Mouse (Mus musculus): ENCODE data around the gene Cdk14. TPM values are rescaled to one million over a fixed set of nuclear protein-coding genes. Genes with fewer than 3 reads are reported as not detected.
A peak's percentile ranks its signal among the peaks of the same experiment; 100 is the strongest.

Gene Cdk14
- polyA plus RNA-seq, 1 experiment from 2014 or later, result 34.3 TPM

DNA sequence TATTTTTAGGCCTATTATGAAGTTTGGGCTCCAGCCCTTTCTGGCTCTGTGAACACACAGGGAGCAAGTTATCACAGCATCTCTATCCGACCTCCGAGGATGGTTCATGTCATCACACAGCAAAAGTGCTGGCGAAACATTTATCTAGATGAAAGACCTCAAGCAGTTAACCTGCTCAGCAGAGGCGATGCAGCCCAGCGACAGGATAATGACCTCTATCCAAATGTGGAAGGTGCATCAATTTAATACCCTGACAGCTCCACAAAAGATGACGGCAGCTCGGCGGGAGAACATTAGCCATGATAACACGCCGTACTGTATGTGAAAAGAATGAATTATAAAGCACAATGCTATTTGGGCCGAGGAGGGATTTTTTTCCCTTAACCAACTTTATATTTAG, 586.2 kb downstream of the Cdk14 start:
- no peaks in the 10 kb centered on the region for H3K27me3 ChIP-seq
- ATAC-seq, result peak; percentile 38; the same call in 1 of the 2 replicates
- H3K27ac ChIP-seq, result peak overlapping the region; percentile 75
- 26% methylated on average over 11 of the region's 11 CpGs for WGBS
- no peaks in the 10 kb centered on the region for H3K9me3 ChIP-seq
- no peak overlapping the region for H3K4me3 ChIP-seq (replicated peaks)
- no peak overlapping the region for H3K9ac ChIP-seq (replicated peaks)
- no peaks in the 10 kb centered on the region for H3K36me3 ChIP-seq
- H3K4me2 ChIP-seq (replicated peaks), result no peak overlapping the region
- H3K4me1 ChIP-seq (replicated peaks), result peaks cover 25% of the 10 kb centered on the region

- ATAC-seq, result no peak
- no peak overlapping the region for H3K4me2 ChIP-seq (replicated peaks)
- WGBS, result 83% methylated on average over 2 of the region's 2 CpGs
- H3K36me3 ChIP-seq, result no peaks in the 10 kb centered on the region
- H3K4me1 ChIP-seq (replicated peaks), result peaks cover 8% of the 10 kb centered on the region
- H3K27me3 ChIP-seq, result no peaks in the 10 kb centered on the region
- no peak overlapping the region for H3K27ac ChIP-seq
- H3K9me3 ChIP-seq, result no peaks in the 10 kb centered on the region
- H3K4me3 ChIP-seq (replicated peaks), result no peak overlapping the region
- H3K9ac ChIP-seq (replicated peaks), result no peak overlapping the region
These were observed 593.2 kb downstream of the Cdk14 start for GRCm38 (mm10) chr5:4826886-4827285.

GRCm38 (mm10) chr5:4825951-4826350, 594.2 kb downstream of the Cdk14 start:
- H3K36me3 ChIP-seq, result no peaks in the 10 kb centered on the region
- H3K4me3 ChIP-seq (replicated peaks), result no peak overlapping the region
- ATAC-seq, result no peak
- no peak overlapping the region for H3K9ac ChIP-seq (replicated peaks)
- H3K27me3 ChIP-seq, result no peaks in the 10 kb centered on the region
- WGBS, result 78% methylated on average over 7 of the region's 7 CpGs
- H3K9me3 ChIP-seq, result no peaks in the 10 kb centered on the region
- no peak overlapping the region for H3K27ac ChIP-seq
- H3K4me2 ChIP-seq (replicated peaks), result no peak overlapping the region
- peaks cover 17% of the 10 kb centered on the region for H3K4me1 ChIP-seq (replicated peaks)

DNA sequence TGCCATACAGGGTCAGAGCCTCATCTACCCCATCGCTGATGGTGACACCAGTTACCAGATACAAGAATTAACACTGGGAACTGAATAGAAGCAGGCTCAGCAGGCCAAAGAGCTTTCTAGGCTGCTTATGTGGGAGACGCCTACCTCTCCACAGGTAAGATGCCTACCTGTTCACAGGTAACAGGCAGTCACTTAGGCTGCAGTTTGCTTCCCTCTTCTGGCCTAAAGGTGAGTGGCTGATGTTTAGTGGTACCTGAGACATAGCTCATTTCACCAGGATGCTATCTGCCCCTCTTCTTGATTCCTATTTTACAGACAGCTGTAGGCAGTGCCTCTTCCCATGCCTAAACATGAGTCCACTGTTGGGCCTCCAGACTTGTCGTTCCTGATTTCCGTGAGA, 595.0 kb downstream of the Cdk14 start:
- no peak overlapping the region for H3K4me2 ChIP-seq (replicated peaks)
- ATAC-seq, result no peak
- no peaks in the 10 kb centered on the region for H3K27me3 ChIP-seq

DNA sequence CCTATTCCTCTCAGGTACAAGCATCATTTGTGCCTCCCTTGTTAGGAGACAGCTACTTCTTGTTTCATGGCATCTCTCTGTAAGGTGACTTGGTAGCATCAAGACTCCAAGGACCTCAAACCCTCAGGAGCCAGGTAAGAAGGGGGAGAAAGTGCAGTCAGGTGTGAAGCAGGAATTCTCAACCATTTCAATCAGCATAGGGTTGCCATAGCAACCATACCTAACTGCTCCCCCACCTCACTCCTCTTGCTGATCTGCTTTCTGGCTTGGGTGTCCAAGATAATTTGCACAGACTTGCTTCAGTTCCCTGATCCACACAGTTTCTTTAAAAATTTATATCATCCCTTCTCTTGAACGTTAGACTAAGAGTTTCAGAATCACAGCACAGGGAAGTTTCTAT, 595.9 kb downstream of the Cdk14 start:
- Histone ChIP-seq H3K27me3 (no peaks in the 10 kb centered on the region), H3K4me2 (replicated peaks) (no peak overlapping the region), H3K4me1 (replicated peaks) (peaks cover 22% of the 10 kb centered on the region), H3K9me3 (no peaks in the 10 kb centered on the region), H3K4me3 (replicated peaks) (no peak overlapping the region), H3K9ac (replicated peaks) (no peak overlapping the region), H3K36me3 (no peaks in the 10 kb centered on the region), H3K27ac (no peak overlapping the region)
- ATAC-seq, result no peak
- 47% methylated on average over 1 of the region's 1 CpGs for WGBS

More for the DNA sequence above, 595.0 kb downstream of the Cdk14 start:
- Histone ChIP-seq H3K4me1 (replicated peaks) (peaks cover 22% of the 10 kb centered on the region), H3K36me3 (no peaks in the 10 kb centered on the region), H3K9me3 (no peaks in the 10 kb centered on the region), H3K9ac (replicated peaks) (no peak overlapping the region), H3K4me3 (replicated peaks) (no peak overlapping the region), H3K27ac (no peak overlapping the region)
- 95% methylated on average over 4 of the region's 4 CpGs for WGBS

GRCm38 (mm10) chr5:4822041-4822440, 598.1 kb downstream of the Cdk14 start:
- no peak overlapping the region for H3K9ac ChIP-seq (replicated peaks)

GRCm38 (mm10) chr5:4821368-4821771, 598.7 kb downstream of the Cdk14 start:
- peak; percentile 83 for ATAC-seq
- no peak overlapping the region for H3K9ac ChIP-seq (replicated peaks)
- H3K27ac ChIP-seq, result peak overlapping the region; percentile 70
- H3K4me2 ChIP-seq (replicated peaks), result peak overlapping the region; percentile 34
- peaks cover 26% of the 10 kb centered on the region for H3K4me1 ChIP-seq (replicated peaks)
- H3K36me3 ChIP-seq, result no peaks in the 10 kb centered on the region
- H3K4me3 ChIP-seq (replicated peaks), result no peak overlapping the region
- 10% methylated on average over 8 of the region's 8 CpGs for WGBS
- H3K27me3 ChIP-seq, result no peaks in the 10 kb centered on the region
- no peaks in the 10 kb centered on the region for H3K9me3 ChIP-seq

More at GRCm38 (mm10) chr5:4822041-4822440, 598.1 kb downstream of the Cdk14 start:
- Histone ChIP-seq H3K36me3 (no peaks in the 10 kb centered on the region), H3K4me2 (replicated peaks) (peak overlapping the region; percentile 34; the same call in 1 of the 2 replicates), H3K27me3 (no peaks in the 10 kb centered on the region), H3K4me1 (replicated peaks) (peaks cover 23% of the 10 kb centered on the region), H3K27ac (peak overlapping the region; percentile 70), H3K4me3 (replicated peaks) (no peak overlapping the region), H3K9me3 (no peaks in the 10 kb centered on the region)
- ATAC-seq, result no peak
- 33% methylated on average over 2 of the region's 2 CpGs for WGBS

DNA sequence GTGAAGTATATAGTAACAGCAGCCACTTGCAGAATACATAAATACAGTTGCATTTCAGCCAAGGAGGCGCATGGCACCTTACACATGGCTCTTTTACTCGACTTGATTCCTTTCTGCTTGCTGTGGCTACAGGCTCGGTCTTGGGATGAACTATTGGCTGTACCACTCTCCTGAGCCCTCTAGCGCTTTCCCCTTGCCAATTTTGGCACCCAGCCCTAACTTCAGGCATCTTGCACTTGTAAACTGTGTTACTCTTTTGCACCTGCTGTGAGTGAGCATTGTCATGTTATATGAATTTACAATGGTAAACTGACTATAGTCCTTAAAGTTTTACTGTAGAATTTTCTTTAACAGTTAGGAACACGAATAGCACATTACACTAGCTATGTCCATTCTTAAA, 603.1 kb downstream of the Cdk14 start:
- no peak for ATAC-seq
- H3K4me2 ChIP-seq (replicated peaks), result no peak overlapping the region
- WGBS, result 85% methylated on average over 5 of the region's 5 CpGs

DNA sequence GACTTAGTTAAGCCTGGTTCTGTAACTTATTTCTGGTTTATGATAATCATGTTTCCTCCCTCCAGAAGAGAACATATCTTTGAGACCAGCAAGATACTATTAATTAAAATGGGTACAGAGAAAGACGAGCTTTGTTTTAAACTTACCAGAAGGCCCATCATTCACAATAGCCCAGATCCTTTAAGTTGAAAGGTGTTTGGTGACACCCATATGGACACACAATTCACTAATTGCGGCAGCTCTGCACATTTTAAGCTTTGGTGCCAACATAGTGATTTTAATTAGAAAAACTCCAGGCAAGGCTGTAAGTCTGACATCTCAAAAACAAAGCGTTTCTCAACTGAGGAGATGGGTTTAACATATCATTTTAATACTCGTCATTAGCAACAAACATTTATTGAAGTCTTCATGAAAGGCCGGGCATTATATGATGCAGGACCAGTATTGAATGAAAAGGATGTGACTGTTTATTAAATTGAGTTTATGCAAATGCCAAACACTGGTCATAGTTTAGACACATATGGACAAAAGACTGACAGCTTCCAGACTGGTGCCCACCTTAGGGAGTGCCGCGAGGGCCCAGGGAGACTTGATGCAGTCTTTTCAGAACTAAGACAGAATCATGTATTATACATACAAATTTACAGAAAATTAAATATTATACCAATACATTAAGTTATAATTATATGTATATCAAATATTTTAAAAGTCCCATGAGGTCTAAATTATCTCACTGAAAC, 605.5 kb downstream of the Cdk14 start:
- H3K4me3 ChIP-seq (replicated peaks), result no peak overlapping the region
- no peak overlapping the region for H3K9ac ChIP-seq (replicated peaks)
- H3K36me3 ChIP-seq, result no peaks in the 10 kb centered on the region
- H3K27me3 ChIP-seq, result no peaks in the 10 kb centered on the region
- H3K4me2 ChIP-seq (replicated peaks), result no peak overlapping the region
- peaks cover 23% of the 10 kb centered on the region for H3K4me1 ChIP-seq (replicated peaks)
- no peak for ATAC-seq
- H3K27ac ChIP-seq, result no peak overlapping the region
- 82% methylated on average over 7 of the region's 7 CpGs for WGBS
- H3K9me3 ChIP-seq, result no peaks in the 10 kb centered on the region

More for the DNA sequence above, 603.1 kb downstream of the Cdk14 start:
- H3K4me1 ChIP-seq (replicated peaks), result peaks cover 28% of the 10 kb centered on the region
- no peak overlapping the region for H3K27ac ChIP-seq
- no peaks in the 10 kb centered on the region for H3K27me3 ChIP-seq
- H3K9ac ChIP-seq (replicated peaks), result no peak overlapping the region
- no peaks in the 10 kb centered on the region for H3K9me3 ChIP-seq
- H3K4me3 ChIP-seq (replicated peaks), result no peak overlapping the region
- no peaks in the 10 kb centered on the region for H3K36me3 ChIP-seq

DNA sequence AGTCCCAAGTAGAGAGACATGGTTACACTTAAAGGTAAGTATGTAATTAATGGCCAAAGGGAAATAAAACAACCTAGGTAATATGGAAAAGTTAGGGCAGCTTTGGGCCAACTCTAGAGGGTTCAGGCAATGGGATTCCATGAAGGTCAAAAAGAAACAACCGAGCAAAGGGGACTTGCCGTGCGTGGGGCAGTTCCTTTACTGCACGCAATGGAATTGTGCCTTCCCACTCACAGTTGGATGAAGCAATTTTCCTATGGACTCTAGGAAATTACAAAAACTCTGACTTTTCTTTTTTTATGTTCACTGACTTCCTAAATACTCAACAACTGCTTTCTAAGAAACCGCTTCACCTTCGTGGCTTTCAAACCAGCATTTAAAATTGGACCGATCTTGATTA, 606.8 kb downstream of the Cdk14 start:
- Histone ChIP-seq H3K27ac (no peak overlapping the region), H3K9ac (replicated peaks) (no peak overlapping the region), H3K4me1 (replicated peaks) (peaks cover 23% of the 10 kb centered on the region), H3K36me3 (no peaks in the 10 kb centered on the region), H3K27me3 (no peaks in the 10 kb centered on the region), H3K4me3 (replicated peaks) (no peak overlapping the region), H3K9me3 (no peaks in the 10 kb centered on the region), H3K4me2 (replicated peaks) (no peak overlapping the region)
- 93% methylated on average over 7 of the region's 7 CpGs for WGBS
- ATAC-seq, result no peak

DNA sequence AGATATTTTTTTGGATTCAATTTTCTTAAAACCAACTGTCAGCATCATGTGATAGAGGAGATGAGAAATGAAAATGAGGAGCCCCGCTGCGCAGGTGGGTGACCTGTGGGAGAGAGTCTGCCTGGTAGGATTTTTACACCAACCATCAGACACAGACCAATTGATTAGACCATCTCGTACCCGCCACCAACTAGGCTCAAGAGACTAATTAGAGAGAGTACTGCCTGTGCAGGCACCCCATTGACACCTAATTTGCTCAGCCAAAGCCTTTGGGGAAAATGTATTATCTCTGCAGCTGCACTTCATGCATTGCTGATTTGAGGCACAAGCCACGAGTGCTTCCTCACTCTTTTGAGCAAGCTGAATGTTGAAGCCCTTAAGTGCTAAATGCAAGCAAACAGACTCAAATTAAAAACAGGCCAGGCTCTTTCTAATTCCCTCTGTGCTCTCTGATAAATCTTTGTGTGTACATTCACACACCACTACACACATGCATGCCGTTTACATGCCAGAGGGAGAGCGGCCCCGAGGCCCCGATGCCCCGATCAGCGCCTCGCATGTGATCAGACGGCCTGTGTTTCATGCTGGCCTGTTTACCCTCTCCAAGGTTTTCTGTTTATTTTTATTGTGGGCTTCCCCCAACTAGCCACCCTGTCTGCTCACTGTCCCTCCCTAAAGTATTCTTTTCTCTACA, 607.9 kb downstream of the Cdk14 start:
- H3K36me3 ChIP-seq, result no peaks in the 10 kb centered on the region
- peak overlapping the region; percentile 83 for H3K27ac ChIP-seq
- 20% methylated on average over 13 of the region's 13 CpGs for WGBS
- no peaks in the 10 kb centered on the region for H3K9me3 ChIP-seq
- peak overlapping the region; percentile 24; the same call in 1 of the 2 replicates for H3K4me2 ChIP-seq (replicated peaks)
- 0 out of 2 replicates have a peak, but pooled peaks cover 3% of the 10 kb centered on the region for H3K27me3 ChIP-seq
- H3K9ac ChIP-seq (replicated peaks), result no peak overlapping the region; the same call in 1 of the 2 replicates
- H3K4me3 ChIP-seq (replicated peaks), result no peak overlapping the region
- H3K4me1 ChIP-seq (replicated peaks), result peaks cover 23% of the 10 kb centered on the region
- peak; percentile 95 for ATAC-seq

GRCm38 (mm10) chr5:4805228-4805627, 614.9 kb downstream of the Cdk14 start:
- peaks cover 23% of the 10 kb centered on the region for H3K4me1 ChIP-seq (replicated peaks)
- H3K4me2 ChIP-seq (replicated peaks), result no peak overlapping the region
- H3K9ac ChIP-seq (replicated peaks), result no peak overlapping the region
- H3K9me3 ChIP-seq, result no peaks in the 10 kb centered on the region
- no peak for ATAC-seq
- 0 out of 2 replicates have a peak, but pooled peaks cover 3% of the 10 kb centered on the region for H3K27me3 ChIP-seq
- no peak overlapping the region for H3K27ac ChIP-seq
- WGBS, result 49% methylated on average over 4 of the region's 4 CpGs
- no peaks in the 10 kb centered on the region for H3K36me3 ChIP-seq
- no peak overlapping the region for H3K4me3 ChIP-seq (replicated peaks)
